Mouse (Mus musculus): Measurements from ENCODE around the gene Spi1. TPM values are rescaled to one million over a fixed set of nuclear protein-coding genes. Genes with fewer than 3 reads are reported as not detected.

The Spi1 gene
- polyA plus RNA-seq, 1 experiment from 2014 or later = 3.1 TPM

- no peaks in the 10 kb centered on the region for H3K9me3 ChIP-seq (replicated peaks)
- H3K9ac ChIP-seq = no peak overlapping the region
- no peak overlapping the region for H3K4me2 ChIP-seq
- ATAC-seq (ENCODE audit: insufficient number of reproducible peaks, low FRiP score) = no peak
- no peak overlapping the region for H3K4me3 ChIP-seq
- peaks cover 7% of the 10 kb centered on the region for H3K36me3 ChIP-seq
- no peaks in the 10 kb centered on the region for H3K4me1 ChIP-seq (replicated peaks)
- H3K27ac ChIP-seq (ENCODE audit: poor library complexity, severe bottlenecking) = no peak overlapping the region
- H3K27me3 ChIP-seq (replicated peaks) = no peaks in the 10 kb centered on the region
Observed at GRCm38 (mm10) chr2:91148101-91148500, 65.9 kb downstream of the Spi1 start.

- Histone ChIP-seq H3K4me1 (replicated peaks) (no peaks in the 10 kb centered on the region), H3K9ac (no peak overlapping the region), H3K36me3 (peaks cover 7% of the 10 kb centered on the region), H3K4me2 (no peak overlapping the region), H3K27ac (ENCODE audit: poor library complexity, severe bottlenecking) (no peak overlapping the region), H3K9me3 (replicated peaks) (no peaks in the 10 kb centered on the region), H3K27me3 (replicated peaks) (no peaks in the 10 kb centered on the region), H3K4me3 (no peak overlapping the region)
- 64% methylated on average over 1 of the region's 1 CpGs for WGBS
- ATAC-seq (ENCODE audit: insufficient number of reproducible peaks, low FRiP score) = no peak
Observed at GRCm38 (mm10) chr2:91151331-91151730, 69.1 kb downstream of the Spi1 start.

GRCm38 (mm10) chr2:91152885-91153377, 70.7 kb downstream of the Spi1 start:
- H3K27ac ChIP-seq (ENCODE audit: poor library complexity, severe bottlenecking) = no peak overlapping the region
- H3K4me1 ChIP-seq (replicated peaks) = 0 out of 2 replicates have a peak, but pooled peaks cover 3% of the 10 kb centered on the region
- no peaks in the 10 kb centered on the region for H3K27me3 ChIP-seq (replicated peaks)
- H3K4me3 ChIP-seq = no peak overlapping the region
- H3K9me3 ChIP-seq (replicated peaks) = no peaks in the 10 kb centered on the region
- no peak overlapping the region for H3K4me2 ChIP-seq
- ATAC-seq (ENCODE audit: insufficient number of reproducible peaks, low FRiP score) = no peak
- H3K36me3 ChIP-seq = peaks cover 3% of the 10 kb centered on the region; the same call in 1 of the 2 replicates
- no peak overlapping the region for H3K9ac ChIP-seq
- WGBS = 67% methylated on average over 3 of the region's 3 CpGs

- H3K27me3 ChIP-seq (replicated peaks) = no peaks in the 10 kb centered on the region
- peaks cover 3% of the 10 kb centered on the region; the same call in 1 of the 2 replicates for H3K36me3 ChIP-seq
- H3K27ac ChIP-seq (ENCODE audit: poor library complexity, severe bottlenecking) = no peak overlapping the region
- no peak overlapping the region for H3K4me2 ChIP-seq
- 88% methylated on average over 3 of the region's 3 CpGs for WGBS
- ATAC-seq (ENCODE audit: insufficient number of reproducible peaks, low FRiP score) = no peak
- H3K4me3 ChIP-seq = no peak overlapping the region
- no peak overlapping the region for H3K9ac ChIP-seq
- no peaks in the 10 kb centered on the region for H3K9me3 ChIP-seq (replicated peaks)
- H3K4me1 ChIP-seq (replicated peaks) = 0 out of 2 replicates have a peak, but pooled peaks cover 3% of the 10 kb centered on the region
Observed at GRCm38 (mm10) chr2:91154091-91154490, 71.9 kb downstream of the Spi1 start.

GRCm38 (mm10) chr2:91157002-91157752, 75.0 kb downstream of the Spi1 start:
- H3K4me2 ChIP-seq = no peak overlapping the region
- ATAC-seq (ENCODE audit: insufficient number of reproducible peaks, low FRiP score) = no peak
- 25% methylated on average over 6 of the region's 6 CpGs for WGBS
- no peak overlapping the region for H3K4me3 ChIP-seq
- H3K4me1 ChIP-seq (replicated peaks) = peaks cover 20% of the 10 kb centered on the region
- no peaks in the 10 kb centered on the region for H3K27me3 ChIP-seq (replicated peaks)
- peaks cover 3% of the 10 kb centered on the region; the same call in 1 of the 2 replicates for H3K36me3 ChIP-seq
- H3K9ac ChIP-seq = no peak overlapping the region
- H3K9me3 ChIP-seq (replicated peaks) = no peaks in the 10 kb centered on the region
- no peak overlapping the region for H3K27ac ChIP-seq (ENCODE audit: poor library complexity, severe bottlenecking)

- H3K27me3 ChIP-seq (replicated peaks) = no peaks in the 10 kb centered on the region
- peaks cover 32% of the 10 kb centered on the region for H3K4me1 ChIP-seq (replicated peaks)
- H3K36me3 ChIP-seq = no peaks in the 10 kb centered on the region; the same call in 1 of the 2 replicates
- no peak overlapping the region for H3K9ac ChIP-seq
- no peak for ATAC-seq (ENCODE audit: insufficient number of reproducible peaks, low FRiP score)
- no peaks in the 10 kb centered on the region for H3K9me3 ChIP-seq (replicated peaks)
- H3K4me2 ChIP-seq = no peak overlapping the region
- WGBS = 38% methylated on average over 6 of the region's 6 CpGs
- H3K27ac ChIP-seq (ENCODE audit: poor library complexity, severe bottlenecking) = peak overlapping the region; percentile 56; the same call in 1 of the 2 replicates
- no peak overlapping the region for H3K4me3 ChIP-seq
Observed at GRCm38 (mm10) chr2:91160591-91160990, 78.4 kb downstream of the Spi1 start.

GRCm38 (mm10) chr2:91162952-91163351, 80.8 kb downstream of the Spi1 start:
- Histone ChIP-seq H3K4me3 (no peak overlapping the region), H3K4me2 (no peak overlapping the region), H3K36me3 (peaks cover 7% of the 10 kb centered on the region; the same call in 1 of the 2 replicates), H3K9me3 (replicated peaks) (no peaks in the 10 kb centered on the region), H3K9ac (no peak overlapping the region), H3K27me3 (replicated peaks) (no peaks in the 10 kb centered on the region), H3K4me1 (replicated peaks) (peaks cover 30% of the 10 kb centered on the region), H3K27ac (ENCODE audit: poor library complexity, severe bottlenecking) (no peak overlapping the region)
- WGBS = 78% methylated on average over 4 of the region's 4 CpGs
- ATAC-seq (ENCODE audit: insufficient number of reproducible peaks, low FRiP score) = no peak

GRCm38 (mm10) chr2:91163532-91163931, 81.3 kb downstream of the Spi1 start:
- H3K4me2 ChIP-seq = no peak overlapping the region
- no peak overlapping the region for H3K27ac ChIP-seq (ENCODE audit: poor library complexity, severe bottlenecking)
- H3K9me3 ChIP-seq (replicated peaks) = no peaks in the 10 kb centered on the region
- no peaks in the 10 kb centered on the region for H3K27me3 ChIP-seq (replicated peaks)
- no peak overlapping the region for H3K9ac ChIP-seq
- no peak for ATAC-seq (ENCODE audit: insufficient number of reproducible peaks, low FRiP score)
- no peak overlapping the region for H3K4me3 ChIP-seq
- H3K4me1 ChIP-seq (replicated peaks) = peaks cover 30% of the 10 kb centered on the region
- 88% methylated on average over 5 of the region's 5 CpGs for whole genome bisulfite sequencing
- peaks cover 7% of the 10 kb centered on the region; the same call in 1 of the 2 replicates for H3K36me3 ChIP-seq

GRCm38 (mm10) chr2:91164991-91165390, 82.8 kb downstream of the Spi1 start:
- no peaks in the 10 kb centered on the region for H3K9me3 ChIP-seq (replicated peaks)
- peaks cover 24% of the 10 kb centered on the region for H3K4me1 ChIP-seq (replicated peaks)
- no peak overlapping the region for H3K9ac ChIP-seq
- no peak overlapping the region for H3K4me3 ChIP-seq
- peaks cover 7% of the 10 kb centered on the region; the same call in 1 of the 2 replicates for H3K36me3 ChIP-seq
- H3K4me2 ChIP-seq = no peak overlapping the region
- no peak overlapping the region for H3K27ac ChIP-seq (ENCODE audit: poor library complexity, severe bottlenecking)
- H3K27me3 ChIP-seq (replicated peaks) = no peaks in the 10 kb centered on the region
- ATAC-seq (ENCODE audit: insufficient number of reproducible peaks, low FRiP score) = no peak; the same call in 1 of the 2 replicates
- 45% methylated on average over 6 of the region's 6 CpGs for WGBS

Measured in heart, embryonic 12.5 days (tissue).